Mouse (Mus musculus): ENCODE measurements around the gene Wnk2. TPM values are rescaled to one million over a fixed set of nuclear protein-coding genes. Genes with fewer than 3 reads are reported as not detected.

The Wnk2 gene
- polyA plus RNA-seq, 1 experiment from 2014 or later, result 1.6 TPM

GRCm38 (mm10) chr13:49088874-49089273, 58.9 kb downstream of the Wnk2 start:
- Histone ChIP-seq H3K9me3 (replicated peaks; ENCODE audit: control insufficient read depth, low read length) (no peaks in the 10 kb centered on the region), H3K27me3 (ENCODE audit: control insufficient read depth, insufficient read depth, low read length) (no peaks in the 10 kb centered on the region; the same call in 1 of the 2 replicates), H3K36me3 (ENCODE audit: control insufficient read depth, insufficient read depth, low read length) (no peaks in the 10 kb centered on the region), H3K27ac (ENCODE audit: low read depth, low read length) (no peak overlapping the region), H3K4me2 (no peak overlapping the region), H3K4me3 (ENCODE audit: low read depth, low read length) (no peak overlapping the region), H3K9ac (ENCODE audit: low read depth, low read length) (no peak overlapping the region), H3K4me1 (ENCODE audit: control insufficient read depth, insufficient read depth, low read length) (peaks cover 4% of the 10 kb centered on the region; the same call in 1 of the 2 replicates)
- WGBS (ENCODE audit: insufficient replicate concordance), result 85% methylated on average over 6 of the region's 6 CpGs
- no peak for ATAC-seq (replicated peaks; ENCODE audit: insufficient number of reproducible peaks, low FRiP score, low TSS enrichment)

DNA sequence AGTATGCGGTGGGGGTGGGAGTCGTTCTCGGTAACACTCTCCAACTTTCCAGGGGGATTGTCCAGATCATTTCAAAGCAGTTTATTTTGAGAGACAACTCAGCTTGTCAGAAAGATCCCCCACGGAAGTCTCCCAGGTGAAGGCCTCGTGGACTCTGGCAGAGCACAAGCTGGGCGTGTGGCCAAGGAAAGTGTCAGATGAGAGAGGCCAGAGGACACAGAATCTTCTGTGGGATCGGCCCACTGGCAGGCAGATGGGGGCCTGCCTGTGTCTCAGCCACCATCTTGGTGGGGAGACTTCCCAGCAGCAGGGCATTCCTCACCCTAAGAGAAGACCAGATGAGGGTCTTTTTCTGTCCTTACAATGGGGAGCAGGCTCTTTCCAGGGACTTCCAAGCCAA, 60.4 kb downstream of the Wnk2 start:
- Histone ChIP-seq H3K4me2 (no peak overlapping the region), H3K9me3 (replicated peaks; ENCODE audit: control insufficient read depth, low read length) (no peaks in the 10 kb centered on the region), H3K4me3 (ENCODE audit: low read depth, low read length) (no peak overlapping the region), H3K9ac (ENCODE audit: low read depth, low read length) (no peak overlapping the region), H3K27ac (ENCODE audit: low read depth, low read length) (no peak overlapping the region), H3K36me3 (ENCODE audit: control insufficient read depth, insufficient read depth, low read length) (no peaks in the 10 kb centered on the region), H3K4me1 (ENCODE audit: control insufficient read depth, insufficient read depth, low read length) (peaks cover 4% of the 10 kb centered on the region; the same call in 1 of the 2 replicates), H3K27me3 (ENCODE audit: control insufficient read depth, insufficient read depth, low read length) (no peaks in the 10 kb centered on the region; the same call in 1 of the 2 replicates)
- no peak for ATAC-seq (replicated peaks; ENCODE audit: insufficient number of reproducible peaks, low FRiP score, low TSS enrichment)
- 56% methylated on average over 7 of the region's 7 CpGs for WGBS (ENCODE audit: insufficient replicate concordance)

- Histone ChIP-seq H3K9ac (ENCODE audit: low read depth, low read length) (no peak overlapping the region), H3K4me1 (ENCODE audit: control insufficient read depth, insufficient read depth, low read length) (peaks cover 4% of the 10 kb centered on the region; the same call in 1 of the 2 replicates), H3K4me3 (ENCODE audit: low read depth, low read length) (no peak overlapping the region), H3K9me3 (replicated peaks; ENCODE audit: control insufficient read depth, low read length) (no peaks in the 10 kb centered on the region), H3K27ac (ENCODE audit: low read depth, low read length) (no peak overlapping the region), H3K36me3 (ENCODE audit: control insufficient read depth, insufficient read depth, low read length) (no peaks in the 10 kb centered on the region), H3K27me3 (ENCODE audit: control insufficient read depth, insufficient read depth, low read length) (no peaks in the 10 kb centered on the region), H3K4me2 (no peak overlapping the region)
- 48% methylated on average over 4 of the region's 4 CpGs for whole genome bisulfite sequencing (ENCODE audit: insufficient replicate concordance)
- ATAC-seq (replicated peaks; ENCODE audit: insufficient number of reproducible peaks, low FRiP score, low TSS enrichment), result no peak
These were observed 61.4 kb downstream of the Wnk2 start for GRCm38 (mm10) chr13:49086431-49086830.

DNA sequence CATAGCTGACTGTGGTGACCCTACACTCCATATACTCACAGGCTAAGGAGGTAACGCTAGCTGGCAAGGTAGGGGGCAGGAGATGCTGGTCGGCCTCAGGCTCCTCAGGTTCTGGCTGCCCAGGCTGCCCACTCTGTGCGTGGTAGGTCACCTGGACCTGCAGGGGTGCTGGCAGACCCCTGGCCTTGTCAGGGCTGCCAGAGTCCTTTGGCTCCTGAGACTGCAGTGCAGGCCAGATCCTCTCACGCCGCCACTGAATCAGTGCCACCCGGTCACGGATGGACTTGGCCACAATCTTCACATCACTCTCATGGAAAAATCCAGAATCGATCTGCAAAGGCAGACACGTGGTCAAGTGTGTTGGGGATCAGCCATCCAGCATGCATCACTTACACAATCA, 62.6 kb downstream of the Wnk2 start:
- no peak overlapping the region for H3K4me3 ChIP-seq (ENCODE audit: low read depth, low read length)
- no peak overlapping the region for H3K27ac ChIP-seq (ENCODE audit: low read depth, low read length)
- no peaks in the 10 kb centered on the region for H3K9me3 ChIP-seq (replicated peaks; ENCODE audit: control insufficient read depth, low read length)
- peaks cover 4% of the 10 kb centered on the region; the same call in 1 of the 2 replicates for H3K4me1 ChIP-seq (ENCODE audit: control insufficient read depth, insufficient read depth, low read length)
- no peak for ATAC-seq (replicated peaks; ENCODE audit: insufficient number of reproducible peaks, low FRiP score, low TSS enrichment)
- H3K36me3 ChIP-seq (ENCODE audit: control insufficient read depth, insufficient read depth, low read length), result no peaks in the 10 kb centered on the region
- WGBS (ENCODE audit: insufficient replicate concordance), result 90% methylated on average over 9 of the region's 9 CpGs
- no peak overlapping the region for H3K4me2 ChIP-seq
- H3K9ac ChIP-seq (ENCODE audit: low read depth, low read length), result no peak overlapping the region
- H3K27me3 ChIP-seq (ENCODE audit: control insufficient read depth, insufficient read depth, low read length), result no peaks in the 10 kb centered on the region

DNA sequence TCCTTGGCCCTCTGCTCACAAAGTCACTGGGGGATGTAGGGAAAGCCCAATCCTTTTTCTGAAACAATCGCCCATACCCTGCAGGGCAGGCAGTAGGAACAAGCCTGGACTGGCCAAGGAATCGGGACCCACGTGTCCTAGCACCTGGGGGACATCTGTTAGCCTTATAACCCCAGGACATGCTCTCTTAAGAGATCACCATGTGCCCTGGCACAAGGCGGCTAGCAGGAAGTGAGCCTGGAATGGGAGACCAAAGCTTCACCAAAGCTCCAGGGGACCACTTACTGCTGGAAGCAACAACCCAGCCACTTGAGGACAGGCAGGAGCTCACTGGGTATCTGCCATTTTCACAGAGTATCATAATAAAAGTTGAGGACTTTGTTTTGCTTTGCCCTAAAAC, 63.0 kb downstream of the Wnk2 start:
- Histone ChIP-seq H3K9ac (ENCODE audit: low read depth, low read length) (no peak overlapping the region), H3K9me3 (replicated peaks; ENCODE audit: control insufficient read depth, low read length) (no peaks in the 10 kb centered on the region), H3K27ac (ENCODE audit: low read depth, low read length) (no peak overlapping the region), H3K4me2 (no peak overlapping the region), H3K4me1 (ENCODE audit: control insufficient read depth, insufficient read depth, low read length) (peaks cover 4% of the 10 kb centered on the region; the same call in 1 of the 2 replicates), H3K36me3 (ENCODE audit: control insufficient read depth, insufficient read depth, low read length) (no peaks in the 10 kb centered on the region), H3K4me3 (ENCODE audit: low read depth, low read length) (no peak overlapping the region), H3K27me3 (ENCODE audit: control insufficient read depth, insufficient read depth, low read length) (no peaks in the 10 kb centered on the region)
- no peak for ATAC-seq (replicated peaks; ENCODE audit: insufficient number of reproducible peaks, low FRiP score, low TSS enrichment)
- WGBS (ENCODE audit: insufficient replicate concordance), result 66% methylated on average over 4 of the region's 4 CpGs

DNA sequence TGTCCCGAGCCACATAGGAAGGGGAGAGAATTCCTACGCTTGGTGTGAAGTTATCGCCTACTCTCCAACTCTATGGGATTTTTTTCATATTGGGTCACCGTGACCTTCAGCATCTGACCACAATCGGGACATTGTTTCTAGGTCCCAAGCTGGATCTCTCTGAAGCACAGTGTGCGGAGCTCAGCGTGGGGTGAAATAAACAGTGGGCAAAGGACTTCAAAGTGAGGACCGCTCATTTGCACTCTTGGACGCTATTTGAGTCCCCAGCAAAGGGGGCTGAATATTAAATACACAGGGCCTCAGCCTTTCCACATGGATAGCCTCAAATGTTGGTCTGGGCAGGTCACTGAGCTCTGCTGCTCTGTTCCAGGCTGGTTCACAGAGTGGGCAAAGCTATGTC, 63.9 kb downstream of the Wnk2 start:
- Histone ChIP-seq H3K9me3 (replicated peaks; ENCODE audit: control insufficient read depth, low read length) (no peaks in the 10 kb centered on the region), H3K27me3 (ENCODE audit: control insufficient read depth, insufficient read depth, low read length) (no peaks in the 10 kb centered on the region), H3K4me2 (no peak overlapping the region), H3K4me1 (ENCODE audit: control insufficient read depth, insufficient read depth, low read length) (peaks cover 4% of the 10 kb centered on the region; the same call in 1 of the 2 replicates), H3K27ac (ENCODE audit: low read depth, low read length) (no peak overlapping the region), H3K9ac (ENCODE audit: low read depth, low read length) (no peak overlapping the region), H3K36me3 (ENCODE audit: control insufficient read depth, insufficient read depth, low read length) (no peaks in the 10 kb centered on the region), H3K4me3 (ENCODE audit: low read depth, low read length) (no peak overlapping the region)
- no peak for ATAC-seq (replicated peaks; ENCODE audit: insufficient number of reproducible peaks, low FRiP score, low TSS enrichment)
- 77% methylated on average over 9 of the region's 9 CpGs for WGBS (ENCODE audit: insufficient replicate concordance)

GRCm38 (mm10) chr13:49082151-49082879, 65.5 kb downstream of the Wnk2 start:
- H3K9me3 ChIP-seq (replicated peaks; ENCODE audit: control insufficient read depth, low read length), result no peaks in the 10 kb centered on the region
- no peaks in the 10 kb centered on the region for H3K36me3 ChIP-seq (ENCODE audit: control insufficient read depth, insufficient read depth, low read length)
- H3K4me3 ChIP-seq (ENCODE audit: low read depth, low read length), result no peak overlapping the region
- peaks cover 2% of the 10 kb centered on the region; the same call in 1 of the 2 replicates for H3K4me1 ChIP-seq (ENCODE audit: control insufficient read depth, insufficient read depth, low read length)
- no peak overlapping the region for H3K27ac ChIP-seq (ENCODE audit: low read depth, low read length)
- H3K4me2 ChIP-seq, result no peak overlapping the region
- 83% methylated on average over 14 of the region's 14 CpGs for WGBS (ENCODE audit: insufficient replicate concordance)
- ATAC-seq (replicated peaks; ENCODE audit: insufficient number of reproducible peaks, low FRiP score, low TSS enrichment), result no peak
- no peak overlapping the region for H3K9ac ChIP-seq (ENCODE audit: low read depth, low read length)
- no peaks in the 10 kb centered on the region for H3K27me3 ChIP-seq (ENCODE audit: control insufficient read depth, insufficient read depth, low read length)

DNA sequence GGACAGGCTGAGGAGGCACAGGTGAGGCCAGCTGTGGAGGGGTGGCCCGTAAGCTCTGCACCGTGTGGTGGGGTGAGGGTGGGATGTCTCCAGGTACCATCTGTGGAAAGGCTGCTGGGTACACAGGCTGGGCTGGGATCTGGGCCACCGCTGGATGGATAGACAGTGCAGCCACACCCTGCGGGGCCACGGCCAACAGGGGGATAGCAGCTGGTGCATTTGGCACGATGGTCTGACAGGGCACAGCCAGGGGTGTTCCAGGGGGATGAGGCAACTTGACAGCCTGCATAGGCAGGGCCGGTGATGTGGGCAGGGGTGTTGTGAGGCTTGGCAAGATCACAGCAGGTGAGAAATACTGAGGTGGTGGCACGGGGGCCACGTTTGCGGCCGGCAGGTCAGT, 71.6 kb downstream of the Wnk2 start:
- Histone ChIP-seq H3K9me3 (replicated peaks; ENCODE audit: control insufficient read depth, low read length) (no peaks in the 10 kb centered on the region), H3K27me3 (ENCODE audit: control insufficient read depth, insufficient read depth, low read length) (peaks cover 3% of the 10 kb centered on the region; the same call in 1 of the 2 replicates), H3K4me3 (ENCODE audit: low read depth, low read length) (no peak overlapping the region), H3K36me3 (ENCODE audit: control insufficient read depth, insufficient read depth, low read length) (no peaks in the 10 kb centered on the region), H3K9ac (ENCODE audit: low read depth, low read length) (no peak overlapping the region), H3K4me2 (no peak overlapping the region), H3K4me1 (ENCODE audit: control insufficient read depth, insufficient read depth, low read length) (no peaks in the 10 kb centered on the region), H3K27ac (ENCODE audit: low read depth, low read length) (no peak overlapping the region)
- WGBS (ENCODE audit: insufficient replicate concordance), result 84% methylated on average over 11 of the region's 11 CpGs
- ATAC-seq (replicated peaks; ENCODE audit: insufficient number of reproducible peaks, low FRiP score, low TSS enrichment), result no peak

GRCm38 (mm10) chr13:49075377-49075776, 72.4 kb downstream of the Wnk2 start:
- Histone ChIP-seq H3K9me3 (replicated peaks; ENCODE audit: control insufficient read depth, low read length) (no peaks in the 10 kb centered on the region), H3K9ac (ENCODE audit: low read depth, low read length) (no peak overlapping the region), H3K4me1 (ENCODE audit: control insufficient read depth, insufficient read depth, low read length) (no peaks in the 10 kb centered on the region), H3K27ac (ENCODE audit: low read depth, low read length) (no peak overlapping the region), H3K36me3 (ENCODE audit: control insufficient read depth, insufficient read depth, low read length) (no peaks in the 10 kb centered on the region), H3K4me2 (no peak overlapping the region), H3K27me3 (ENCODE audit: control insufficient read depth, insufficient read depth, low read length) (peaks cover 3% of the 10 kb centered on the region; the same call in 1 of the 2 replicates), H3K4me3 (ENCODE audit: low read depth, low read length) (no peak overlapping the region)
- ATAC-seq (replicated peaks; ENCODE audit: insufficient number of reproducible peaks, low FRiP score, low TSS enrichment), result no peak
- 80% methylated on average over 3 of the region's 3 CpGs for WGBS (ENCODE audit: insufficient replicate concordance)
